Mouse (Mus musculus): Measurements from ENCODE around the gene Dcpp3.

GRCm38 (mm10) chr17:23877166-23877565 is 40.1 kb upstream of the Dcpp3 start:
- TF ChIP-seq CTCF (IDR thresholded peaks at IDR 0.05; ENCODE audit: low read depth, low read length) (no peak), POLR2A (IDR thresholded peaks at IDR 0.05; ENCODE audit: borderline replicate concordance, low read depth, low read length) (no peak)

All from bone marrow macrophage, adult 2 months (primary cell).